ENCODE assay signal across 7 mouse cellular contexts in the genomic region with DNA sequence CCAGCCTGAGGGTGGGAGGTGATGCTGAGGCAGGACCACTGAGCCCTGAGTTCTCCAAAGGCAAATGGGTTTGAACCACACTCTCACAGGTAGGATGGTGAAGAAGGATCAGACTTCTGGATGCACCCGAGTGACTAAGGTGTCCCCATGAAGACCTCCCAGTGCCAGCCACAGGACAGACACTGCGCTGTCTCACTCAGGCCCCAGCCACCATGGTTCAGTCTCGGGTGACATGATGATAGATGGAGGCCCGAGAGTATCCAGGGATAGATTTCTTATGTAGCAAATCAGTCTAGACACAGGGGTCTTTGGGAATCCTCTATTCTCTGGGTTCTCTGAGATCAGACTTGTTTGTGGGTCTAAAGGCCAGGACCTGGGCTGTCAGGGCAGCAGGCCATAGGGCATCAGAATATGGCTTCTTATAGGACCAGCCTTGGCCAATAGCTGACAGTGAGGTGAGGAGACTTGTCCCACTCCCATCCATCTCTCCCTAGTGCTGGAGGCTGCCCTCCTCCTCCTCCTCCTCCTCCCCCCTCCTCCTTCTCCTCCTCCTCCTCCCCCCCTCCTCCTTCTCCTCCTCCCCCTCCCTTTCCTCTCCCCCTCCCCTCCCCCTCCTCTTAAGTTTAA. TPM values are rescaled to one million over a fixed set of nuclear protein-coding genes. Genes with fewer than 3 reads are reported as not detected.
DNase-seq lines count a peak whose midpoint lies in the region; ATAC-seq and TF ChIP-seq lines count a peak whose summit lies in the region.

No protein-coding gene starts in this region.

- no peaks in the 10 kb centered on the region for H3K27me3 ChIP-seq in embryonic facial prominence, embryonic 11.5 days (ENCODE audit: control insufficient read depth, insufficient read depth, low read length)
- no peaks in the 10 kb centered on the region for H3K27me3 ChIP-seq in hindbrain, embryonic 13.5 days
- H3K27me3 ChIP-seq in neural tube, embryonic 12.5 days (replicated peaks) = no peaks in the 10 kb centered on the region

- H3K4me1 ChIP-seq in embryonic facial prominence, embryonic 11.5 days (ENCODE audit: control insufficient read depth, insufficient read depth, low read length) = peaks cover 16% of the 10 kb centered on the region
- peaks cover 55% of the 10 kb centered on the region for H3K4me1 ChIP-seq in hindbrain, embryonic 13.5 days (replicated peaks)
- H3K4me1 ChIP-seq in neural tube, embryonic 12.5 days = peaks cover 39% of the 10 kb centered on the region

- ATAC-seq in embryonic facial prominence, embryonic 11.5 days (replicated peaks; ENCODE audit: insufficient number of reproducible peaks, low FRiP score, low TSS enrichment, low read depth) = peak; percentile 21; the same call in 1 of the 2 replicates
- ATAC-seq in hindbrain, embryonic 13.5 days (ENCODE audit: low FRiP score) = peak; percentile 19
- peak; percentile 23 for ATAC-seq in neural tube, embryonic 12.5 days (ENCODE audit: low FRiP score, low read depth)

- H3K9me3 ChIP-seq in embryonic facial prominence, embryonic 11.5 days (replicated peaks; ENCODE audit: control insufficient read depth, low read length) = no peaks in the 10 kb centered on the region
- H3K9me3 ChIP-seq in hindbrain, embryonic 13.5 days = no peaks in the 10 kb centered on the region
- H3K9me3 ChIP-seq in neural tube, embryonic 12.5 days = no peaks in the 10 kb centered on the region

- WGBS in embryonic facial prominence, embryonic 11.5 days = 64% methylated on average over 4 of the region's 4 CpGs
- 32% methylated on average over 4 of the region's 4 CpGs for WGBS in hindbrain, embryonic 13.5 days
- 45% methylated on average over 4 of the region's 4 CpGs for WGBS in neural tube, embryonic 12.5 days

- no peak overlapping the region; the same call in 1 of the 2 replicates for H3K4me2 ChIP-seq in embryonic facial prominence, embryonic 11.5 days (ENCODE audit: low read depth, low read length)
- H3K4me2 ChIP-seq in hindbrain, embryonic 13.5 days = peak overlapping the region; percentile 36
- peak overlapping the region; percentile 22 for H3K4me2 ChIP-seq in neural tube, embryonic 12.5 days (replicated peaks)

- no peak for TF ChIP-seq CTCF in layer of hippocampus, adult 2 months (conservative IDR thresholded peaks at IDR 0.05)

- DNase-seq in layer of hippocampus, adult 2 months (ENCODE audit: low spot score in 2 of 2) = no peak
- no peak for DNase-seq in layer of hippocampus, postnatal 14 days (ENCODE audit: low spot score in 2 of 2)
- DNase-seq in embryonic facial prominence, embryonic 11.5 days (ENCODE audit: low spot score) = no peak
- no peak for DNase-seq in adipocyte (ENCODE audit: low spot score)
- DNase-seq in left cerebral cortex, adult 9 months (ENCODE audit: low spot score in 2 of 2) = no peak

- no peak overlapping the region for H3K9ac ChIP-seq in embryonic facial prominence, embryonic 11.5 days (replicated peaks; ENCODE audit: low read length)
- peak overlapping the region; percentile 55 for H3K9ac ChIP-seq in hindbrain, embryonic 13.5 days
- no peak overlapping the region for H3K9ac ChIP-seq in neural tube, embryonic 12.5 days

- peak overlapping the region; percentile 76 for H3K27ac ChIP-seq in layer of hippocampus, adult 2 months
- H3K27ac ChIP-seq in embryonic facial prominence, embryonic 11.5 days (replicated peaks; ENCODE audit: low read depth, low read length) = peak overlapping the region; percentile 59; the same call in 1 of the 2 replicates
- peak overlapping the region; percentile 94 for H3K27ac ChIP-seq in hindbrain, embryonic 13.5 days
- 0 out of 2 replicates have a peak overlapping the region, but pooled peaks have one; percentile 9 for H3K27ac ChIP-seq in neural tube, embryonic 12.5 days

- no peak overlapping the region for H3K4me3 ChIP-seq in layer of hippocampus, adult 2 months
- no peak overlapping the region for H3K4me3 ChIP-seq in embryonic facial prominence, embryonic 11.5 days (ENCODE audit: low read depth, low read length)
- H3K4me3 ChIP-seq in hindbrain, embryonic 13.5 days = no peak overlapping the region
- H3K4me3 ChIP-seq in neural tube, embryonic 12.5 days = no peak overlapping the region

- peaks cover under 1% of the 10 kb centered on the region for H3K36me3 ChIP-seq in embryonic facial prominence, embryonic 11.5 days (replicated peaks; ENCODE audit: control insufficient read depth, insufficient read depth, low read depth, low read length)
- peaks cover 34% of the 10 kb centered on the region for H3K36me3 ChIP-seq in hindbrain, embryonic 13.5 days
- H3K36me3 ChIP-seq in neural tube, embryonic 12.5 days = peaks cover 32% of the 10 kb centered on the region

RNA-seq across cellular contexts. Expression of gene Slc6a6, which starts 36.8 kb away (rescaled TPM):
- 100 to 1,000 TPM; 136 to 138 TPM for total RNA-seq in layer of hippocampus, adult 2 months (2021)
- 100 to 1,000 TPM; 149 to 151 TPM for total RNA-seq in layer of hippocampus, postnatal 14 days (2021)
- 35.3 and 40.6 TPM in 2 replicates for polyA plus RNA-seq in embryonic facial prominence, embryonic 11.5 days (2014; fragmentation: Nextera tagmentation; extraction: Ambion mirVana)
- polyA plus RNA-seq in hindbrain, embryonic 13.5 days (2015; fragmentation: Nextera tagmentation; extraction: Ambion mirVana) = 91.0 and 98.3 TPM in 2 replicates
- 60.8 and 72.4 TPM in 2 replicates for polyA plus RNA-seq in neural tube, embryonic 12.5 days (2016; fragmentation: Nextera tagmentation; extraction: Ambion mirVana)

Comparison
In these comparisons a context has a peak if more than half of its experiments do, and no peak if none do; other contexts are left out.
1. H3K27ac ChIP-seq: peak in every context shown above with its lines; median percentile 94 in hindbrain, embryonic 13.5 days; 76 in layer of hippocampus, adult 2 months; 59 in embryonic facial prominence, embryonic 11.5 days; 9 in neural tube, embryonic 12.5 days.